Mouse (Mus musculus) bone marrow macrophage, adult 2 months (primary cell): ENCODE measurements around the gene Cipc.

Source experiments
- CTCF ChIP-seq: IDR thresholded peaks from 2 replicates; pipeline ENCODE4 v1.5.1; 2012; ENCODE audit warnings: low read depth, mild to moderate bottlenecking, low read length, moderate library complexity
- POLR2A ChIP-seq: IDR thresholded peaks from 2 replicates; pipeline ENCODE4 v1.6.1; 2012; ENCODE audit warnings: mild to moderate bottlenecking, low read depth, low read length, borderline replicate concordance

- no peak for TF ChIP-seq CTCF
- no peak for TF ChIP-seq POLR2A
These were observed 11.1 kb upstream of the Cipc start for GRCm38 (mm10) chr12:86935692-86936282.
